Mouse (Mus musculus): Measurements from ENCODE around the gene Adgrv1. TPM values are rescaled to one million over a fixed set of nuclear protein-coding genes. Genes with fewer than 3 reads are reported as not detected.

Gene Adgrv1
- 0.66 TPM for polyA plus RNA-seq (2014; fragmentation: Illumina TruSeq; extraction: RNeasy Lipid Tissue Mini Kit (QIAGEN cat#74804); ENCODE audit: insufficient read depth, low read depth, low replicate concordance)

GRCm38 (mm10) chr13:81632720-81633415, at the start of gene Adgrv1:
Gene Adgrv1, minus strand, starts transcription at chr13:81633154.

GRCm38 (mm10) chr13:81657351-81658052, 24.5 kb upstream of the Adgrv1 start, which contains the start of gene Lysmd3:
Gene Lysmd3, plus strand, starts transcription at chr13:81657663.

Other genes with a start within 250 kb of the Adgrv1 start
- 7.4 TPM for gene Lysmd3, start 24.5 kb upstream of the Adgrv1 start, polyA plus RNA-seq (2014; fragmentation: Illumina TruSeq; extraction: RNeasy Lipid Tissue Mini Kit (QIAGEN cat#74804); ENCODE audit: insufficient read depth, low read depth, low replicate concordance)
- gene Polr3g, start 77.9 kb upstream of the Adgrv1 start, polyA plus RNA-seq (2014; fragmentation: Illumina TruSeq; extraction: RNeasy Lipid Tissue Mini Kit (QIAGEN cat#74804); ENCODE audit: insufficient read depth, low read depth, low replicate concordance) = 2.4 TPM
- gene Mblac2, start 78.2 kb upstream of the Adgrv1 start, polyA plus RNA-seq (2014; fragmentation: Illumina TruSeq; extraction: RNeasy Lipid Tissue Mini Kit (QIAGEN cat#74804); ENCODE audit: insufficient read depth, low read depth, low replicate concordance) = 1.9 TPM
- gene Cetn3, start 149.9 kb upstream of the Adgrv1 start, polyA plus RNA-seq (2014; fragmentation: Illumina TruSeq; extraction: RNeasy Lipid Tissue Mini Kit (QIAGEN cat#74804); ENCODE audit: insufficient read depth, low read depth, low replicate concordance) = 120 TPM

All from lung, adult 10 weeks (tissue).